Mouse (Mus musculus) lung, embryonic 16.5 days (tissue): ENCODE results near the gene A730071L15Rik. TPM values are rescaled to one million over a fixed set of nuclear protein-coding genes. Genes with fewer than 3 reads are reported as not detected.

Experiments used
- ATAC-seq: fragments of 200-750 bp; cut with Nextera tagmentation; 2 replicates; pipeline ENCODE4 v1.8.0; 2017; ENCODE audit warnings: low read depth, mild to moderate bottlenecking, moderate library complexity
- H3K27ac ChIP-seq: fragments of 300-500 bp; sonication (generic); 2 replicates; pipeline ENCODE4 v1.5.1; 2014; ENCODE audit warnings: mild to moderate bottlenecking, control low read depth, low read length
- H3K27me3 ChIP-seq: fragments of 300-500 bp; sonication (generic); 2 replicates; pipeline ENCODE4 v1.6.1; 2014; ENCODE audit warnings: low read depth, low read length, mixed read lengths; ENCODE audit not compliant: control insufficient read depth, insufficient read depth
- H3K36me3 ChIP-seq: fragments of 300-500 bp; sonication (generic); 2 replicates; pipeline ENCODE4 v1.6.1; 2014; ENCODE audit warnings: low read length; ENCODE audit not compliant: control insufficient read depth, insufficient read depth
- H3K4me1 ChIP-seq: fragments of 300-500 bp; sonication (generic); replicated peaks from 2 replicates; pipeline ENCODE4 v1.6.1; 2014; ENCODE audit warnings: low read length, mixed read lengths; ENCODE audit not compliant: control insufficient read depth, insufficient read depth
- H3K4me2 ChIP-seq: fragments of 300-500 bp; sonication (generic); 2 replicates; pipeline ENCODE4 v1.6.1; 2014; ENCODE audit warnings: low read depth, low read length, control low read depth
- H3K4me3 ChIP-seq: fragments of 300-500 bp; sonication (generic); 2 replicates; pipeline ENCODE4 v1.5.1; 2014; ENCODE audit warnings: mild to moderate bottlenecking, low read length, control low read depth
- H3K9ac ChIP-seq: fragments of 300-500 bp; sonication (generic); 2 replicates; pipeline ENCODE4 v1.6.1; 2014; ENCODE audit warnings: low read length, control low read depth
- H3K9me3 ChIP-seq: fragments of 300-500 bp; sonication (generic); 2 replicates; pipeline ENCODE4 v1.6.1; 2016; ENCODE audit warnings: low read length; ENCODE audit not compliant: control insufficient read depth
- WGBS: fragments of 180-500 bp; shearing (Covaris S2); extraction: QIAGEN DNeasy Blood & Tissue Kit; methylation state at CpG from one replicate; pipeline ENCODE4 v1.1.7; 2014; 5-methylcytosine and 5-hydroxymethylcytosine counted together
- polyA plus RNA-seq: library from polyadenylated mRNA; unstranded; fragments of >200 nt; fragmentation: Nextera tagmentation; extraction: Ambion mirVana; gene quantifications from 2 replicates; pipeline ENCODE4 v1.2.1, GENCODE M21; 2015

A730071L15Rik gene
- polyA plus RNA-seq, 1 experiment from 2014 or later = 0.30 TPM

DNA sequence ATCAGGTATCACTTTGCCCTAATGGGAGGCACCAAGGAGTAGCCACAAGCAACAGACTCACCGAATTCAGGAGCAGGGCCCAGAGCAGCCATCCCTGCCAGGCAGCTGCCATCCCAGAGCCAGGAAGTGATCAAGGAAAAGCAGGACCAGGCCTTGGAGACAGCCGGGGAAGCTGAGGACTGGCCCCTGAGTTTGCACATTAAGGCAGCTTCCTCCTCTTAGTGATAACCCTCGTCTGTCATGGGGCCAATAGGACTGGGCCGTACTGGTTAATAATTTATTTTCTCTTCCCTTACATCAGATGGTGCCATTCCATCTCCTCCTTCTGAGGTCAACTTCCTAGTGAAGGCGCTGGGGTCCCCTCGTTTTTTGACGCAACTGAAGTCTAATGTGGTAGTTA, 30.2 kb downstream of the A730071L15Rik start, which contains the start of gene Npc1l1:
Npc1l1 (minus strand) TSS at position 132 of the 400 bp plus-strand sequence.
- no peak within 1 kb of the TSS for H3K27ac ChIP-seq
- ATAC-seq = no peak

DNA sequence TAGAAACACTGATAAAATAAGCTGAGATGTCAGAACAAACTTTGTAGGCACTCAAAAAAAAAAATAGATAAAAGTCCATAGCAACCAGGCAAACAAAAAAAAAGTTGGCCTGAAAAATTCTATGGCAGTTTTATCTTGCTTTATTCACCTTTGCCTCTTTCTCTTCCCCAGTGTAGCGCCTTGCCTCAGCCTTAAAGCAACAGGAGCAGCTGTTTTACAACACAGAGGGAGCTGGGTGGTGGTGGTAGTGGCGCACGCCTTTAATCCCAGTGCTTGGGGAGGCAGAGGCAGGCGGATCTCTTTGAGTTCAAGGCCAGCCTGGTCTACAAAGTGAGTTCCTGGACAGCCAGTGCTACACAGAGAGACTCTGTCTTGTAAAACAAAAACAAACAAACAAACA, 33.2 kb downstream of the A730071L15Rik start:
- no peak for ATAC-seq
- Histone ChIP-seq H3K27me3 (no peaks in the 10 kb centered on the region), H3K4me3 (no peak overlapping the region), H3K9me3 (peaks cover 9% of the 10 kb centered on the region; the same call in 1 of the 2 replicates), H3K9ac (no peak overlapping the region), H3K4me2 (no peak overlapping the region), H3K4me1 (no peaks in the 10 kb centered on the region), H3K27ac (no peak overlapping the region), H3K36me3 (no peaks in the 10 kb centered on the region)
- 81% methylated on average over 4 of the region's 4 CpGs for WGBS

More for the DNA sequence above, 30.2 kb downstream of the A730071L15Rik start, which contains the start of gene Npc1l1:
- WGBS = 60% methylated on average over 7 of the region's 7 CpGs
- Histone ChIP-seq H3K4me2 (no peak within 1 kb of the TSS), H3K9ac (no peak within 1 kb of the TSS), H3K36me3 (no peaks in the 10 kb centered on the region), H3K4me1 (no peaks in the 10 kb centered on the region), H3K27me3 (no peaks in the 10 kb centered on the region; the same call in 1 of the 2 replicates), H3K9me3 (peaks cover 2% of the 10 kb centered on the region; the same call in 1 of the 2 replicates), H3K4me3 (no peak within 1 kb of the TSS)

GRCm38 (mm10) chr11:6244707-6245106, 44.9 kb downstream of the A730071L15Rik start:
- H3K9ac ChIP-seq = no peak overlapping the region
- H3K4me2 ChIP-seq = no peak overlapping the region
- H3K27ac ChIP-seq = no peak overlapping the region
- ATAC-seq = no peak
- H3K27me3 ChIP-seq = no peaks in the 10 kb centered on the region
- no peaks in the 10 kb centered on the region for H3K36me3 ChIP-seq
- 48% methylated on average over 18 of the region's 19 CpGs for WGBS
- no peaks in the 10 kb centered on the region for H3K9me3 ChIP-seq
- H3K4me3 ChIP-seq = no peak overlapping the region
- H3K4me1 ChIP-seq = no peaks in the 10 kb centered on the region

Other genes starting within 250 kb of the A730071L15Rik start
- gene Gck, start 249.9 kb upstream of the A730071L15Rik start, polyA plus RNA-seq = 1.3 and 1.6 TPM in 2 replicates
- gene Ykt6, start 244.3 kb upstream of the A730071L15Rik start, polyA plus RNA-seq = 52.3 and 53.1 TPM in 2 replicates
- 1.1 and 1.9 TPM in 2 replicates for gene Camk2b, start 133.7 kb upstream of the A730071L15Rik start, polyA plus RNA-seq
- gene Nudcd3, start 386 bp downstream of the A730071L15Rik start, polyA plus RNA-seq = 36.0 and 37.0 TPM in 2 replicates
- gene Npc1l1, start 30.1 kb downstream of the A730071L15Rik start, polyA plus RNA-seq = 0.06 TPM in 1 of 2 replicates, not detected in the other
- gene Ddx56, start 67.7 kb downstream of the A730071L15Rik start, polyA plus RNA-seq = 79.0 and 80.8 TPM in 2 replicates
- gene Tmed4, start 74.8 kb downstream of the A730071L15Rik start, polyA plus RNA-seq = 99.9 and 104 TPM in 2 replicates
- 113 and 114 TPM in 2 replicates for gene Ogdh, start 91.6 kb downstream of the A730071L15Rik start, polyA plus RNA-seq
- gene Zmiz2, start 189.0 kb downstream of the A730071L15Rik start, polyA plus RNA-seq = 9.3 and 10.9 TPM in 2 replicates
- gene Ppia, start 215.4 kb downstream of the A730071L15Rik start, polyA plus RNA-seq = 5,388 and 5,620 TPM in 2 replicates
- 581 and 621 TPM in 2 replicates for gene H2afv, start 244.4 kb downstream of the A730071L15Rik start, polyA plus RNA-seq